Mouse (Mus musculus) lung, postnatal 0 days (tissue): ENCODE results near the gene Dpp6. TPM values are rescaled to one million over a fixed set of nuclear protein-coding genes. Genes with fewer than 3 reads are reported as not detected.

Source experiments
- ATAC-seq: fragments of 200-750 bp; cut with Nextera tagmentation; 2 replicates; pipeline ENCODE4 v1.8.0; 2017; ENCODE audit warnings: moderate library complexity
- DNase-seq: peaks from one replicate; pipeline ENCODE4 v3.0.0-alpha.2; 2016; ENCODE audit warnings: low spot score
- H3K27ac ChIP-seq: fragments of 300-500 bp; sonication (generic); 2 replicates; pipeline ENCODE4 v1.5.1; 2014; ENCODE audit warnings: antibody characterized with exemption, mild to moderate bottlenecking, low read length, mixed read lengths
- H3K27me3 ChIP-seq: fragments of 300-500 bp; sonication (generic); replicated peaks from 2 replicates; pipeline ENCODE4 v1.6.1; 2014; ENCODE audit warnings: low read length, mixed read lengths; ENCODE audit not compliant: insufficient read depth
- H3K36me3 ChIP-seq: fragments of 300-500 bp; sonication (generic); 2 replicates; pipeline ENCODE4 v1.6.1; 2014; ENCODE audit warnings: low read length, mixed read lengths; ENCODE audit not compliant: insufficient read depth
- H3K4me1 ChIP-seq: fragments of 300-500 bp; sonication (generic); 2 replicates; pipeline ENCODE4 v1.6.1; 2014; ENCODE audit warnings: antibody characterized with exemption, low read depth, low read length, mixed read lengths; ENCODE audit not compliant: insufficient read depth
- H3K4me2 ChIP-seq: fragments of 300-500 bp; sonication (generic); replicated peaks from 2 replicates; pipeline ENCODE4 v1.6.1; 2014; ENCODE audit warnings: low read depth, mild to moderate bottlenecking, low read length, moderate library complexity, mixed read lengths
- H3K4me3 ChIP-seq: fragments of 300-500 bp; sonication (generic); 2 replicates; pipeline ENCODE4 v1.5.1; 2014; ENCODE audit warnings: low read depth, low read length
- H3K9ac ChIP-seq: fragments of 300-500 bp; sonication (generic); replicated peaks from 2 replicates; pipeline ENCODE4 v1.6.1; 2014; ENCODE audit warnings: low read depth, mild to moderate bottlenecking
- H3K9me3 ChIP-seq: fragments of 300-500 bp; sonication (generic); 2 replicates; pipeline ENCODE4 v1.6.1; 2016; ENCODE audit warnings: low read length, mixed read lengths
- CTCF ChIP-seq: IDR thresholded peaks from 2 replicates; pipeline ENCODE4 v1.5.1; 2016; ENCODE audit warnings: antibody characterized with exemption, mild to moderate bottlenecking
- EP300 ChIP-seq: IDR thresholded peaks from 2 replicates; pipeline ENCODE4 v1.6.1; 2016; ENCODE audit warnings: antibody characterized with exemption, mild to moderate bottlenecking, control low read depth
- WGBS: fragments of 180-500 bp; shearing (Covaris S2); extraction: QIAGEN DNeasy Blood & Tissue Kit; methylation state at CpG from one replicate; pipeline ENCODE4 v1.1.7; 2014; 5-methylcytosine and 5-hydroxymethylcytosine counted together
- polyA plus RNA-seq: library from polyadenylated mRNA; unstranded; fragments of >200 nt; fragmentation: Nextera tagmentation; extraction: Ambion mirVana; gene quantifications from 2 replicates; pipeline ENCODE4 v1.2.1, GENCODE M21; 2015

Gene Dpp6
- polyA plus RNA-seq, 1 experiment from 2014 or later, result 0.05 TPM

- H3K36me3 ChIP-seq, result no peaks in the 10 kb centered on the region
Measured at GRCm38 (mm10) chr5:27413023-27413422, 596.0 kb downstream of the Dpp6 start.

GRCm38 (mm10) chr5:27415518-27415917 lies 598.5 kb downstream of the Dpp6 start:
- no peak overlapping the region for H3K4me2 ChIP-seq
- 66% methylated on average over 4 of the region's 4 CpGs for WGBS
- no peaks in the 10 kb centered on the region for H3K36me3 ChIP-seq
- H3K9ac ChIP-seq, result no peak overlapping the region
- no peak for TF ChIP-seq EP300
- no peak for TF ChIP-seq CTCF
- H3K9me3 ChIP-seq, result no peaks in the 10 kb centered on the region
- no peaks in the 10 kb centered on the region for H3K27me3 ChIP-seq
- H3K4me1 ChIP-seq, result no peaks in the 10 kb centered on the region
- DNase-seq (no peak), ATAC-seq (no peak)
- H3K27ac ChIP-seq, result no peak overlapping the region
- H3K4me3 ChIP-seq, result no peak overlapping the region

More at GRCm38 (mm10) chr5:27413023-27413422, 596.0 kb downstream of the Dpp6 start:
- Histone ChIP-seq H3K27ac (no peak overlapping the region), H3K27me3 (no peaks in the 10 kb centered on the region), H3K4me1 (no peaks in the 10 kb centered on the region), H3K4me3 (no peak overlapping the region), H3K4me2 (no peak overlapping the region), H3K9ac (no peak overlapping the region), H3K9me3 (no peaks in the 10 kb centered on the region)
- DNase-seq (peak; percentile 13), ATAC-seq (no peak)
- 33% methylated on average over 3 of the region's 3 CpGs for WGBS
- TF ChIP-seq EP300, result no peak
- TF ChIP-seq CTCF, result no peak

GRCm38 (mm10) chr5:27416571-27416970 lies 599.6 kb downstream of the Dpp6 start:
- WGBS, result 54% methylated on average over 4 of the region's 4 CpGs
- Histone ChIP-seq H3K9me3 (no peaks in the 10 kb centered on the region), H3K4me3 (no peak overlapping the region), H3K36me3 (no peaks in the 10 kb centered on the region), H3K9ac (no peak overlapping the region), H3K4me2 (no peak overlapping the region), H3K4me1 (no peaks in the 10 kb centered on the region), H3K27me3 (no peaks in the 10 kb centered on the region), H3K27ac (no peak overlapping the region)
- ATAC-seq (no peak), DNase-seq (peak; percentile 15)
- TF ChIP-seq EP300 (no peak), CTCF (peak; percentile 58)

- Histone ChIP-seq H3K9ac (no peak overlapping the region), H3K27ac (no peak overlapping the region), H3K36me3 (no peaks in the 10 kb centered on the region), H3K27me3 (no peaks in the 10 kb centered on the region), H3K9me3 (no peaks in the 10 kb centered on the region), H3K4me2 (no peak overlapping the region), H3K4me1 (no peaks in the 10 kb centered on the region), H3K4me3 (no peak overlapping the region)
- WGBS, result 54% methylated on average over 7 of the region's 7 CpGs
- DNase-seq, result no peak
- ATAC-seq, result no peak
- no peak for TF ChIP-seq CTCF
- no peak for TF ChIP-seq EP300
Measured at GRCm38 (mm10) chr5:27417398-27417797, 600.4 kb downstream of the Dpp6 start.

GRCm38 (mm10) chr5:27418856-27419255 lies 601.9 kb downstream of the Dpp6 start:
- Histone ChIP-seq H3K9me3 (no peaks in the 10 kb centered on the region), H3K27ac (no peak overlapping the region), H3K27me3 (no peaks in the 10 kb centered on the region), H3K36me3 (no peaks in the 10 kb centered on the region), H3K4me1 (no peaks in the 10 kb centered on the region), H3K4me3 (no peak overlapping the region), H3K4me2 (no peak overlapping the region), H3K9ac (no peak overlapping the region)
- DNase-seq (no peak), ATAC-seq (no peak)
- 57% methylated on average over 1 of the region's 1 CpGs for WGBS
- TF ChIP-seq CTCF (no peak), EP300 (no peak)

- no peaks in the 10 kb centered on the region for H3K4me1 ChIP-seq
- 67% methylated on average over 4 of the region's 4 CpGs for WGBS
- ATAC-seq, result no peak
Measured at GRCm38 (mm10) chr5:27421090-27421635, 604.2 kb downstream of the Dpp6 start.

GRCm38 (mm10) chr5:27423766-27424165 lies 606.8 kb downstream of the Dpp6 start:
- TF ChIP-seq EP300 (no peak), CTCF (no peak)
- Histone ChIP-seq H3K4me3 (no peak overlapping the region), H3K4me2 (no peak overlapping the region), H3K9me3 (no peaks in the 10 kb centered on the region), H3K27me3 (no peaks in the 10 kb centered on the region), H3K4me1 (no peaks in the 10 kb centered on the region), H3K9ac (no peak overlapping the region), H3K36me3 (no peaks in the 10 kb centered on the region), H3K27ac (no peak overlapping the region)
- ATAC-seq, result no peak
- 64% methylated on average over 3 of the region's 3 CpGs for WGBS
- DNase-seq, result no peak

More at GRCm38 (mm10) chr5:27421090-27421635, 604.2 kb downstream of the Dpp6 start:
- Histone ChIP-seq H3K27me3 (no peaks in the 10 kb centered on the region), H3K36me3 (no peaks in the 10 kb centered on the region), H3K4me2 (no peak overlapping the region), H3K4me3 (no peak overlapping the region), H3K9me3 (no peaks in the 10 kb centered on the region), H3K9ac (no peak overlapping the region), H3K27ac (no peak overlapping the region)
- DNase-seq, result no peak
- TF ChIP-seq CTCF, result no peak
- TF ChIP-seq EP300, result no peak
